Mouse (Mus musculus): Measurements from ENCODE around the gene Opcml.

GRCm38 (mm10) chr9:28028788-28029393 lies 238.3 kb downstream of the Opcml start:
- TF ChIP-seq CTCF (IDR thresholded peaks at IDR 0.05; ENCODE audit: low read depth, low read length), result no peak
- TF ChIP-seq POLR2A (IDR thresholded peaks at IDR 0.05; ENCODE audit: extremely low read depth, insufficient read depth, low read length), result no peak

Data from liver, adult 2 months (tissue).